Mouse (Mus musculus) heart, postnatal 0 days (tissue): Measurements from ENCODE around the gene Defb15. TPM values are rescaled to one million over a fixed set of nuclear protein-coding genes. Genes with fewer than 3 reads are reported as not detected.

ENCODE experiments used
- ATAC-seq: fragments of 200-750 bp; cut with Nextera tagmentation; 2 replicates; pipeline ENCODE4 v1.8.0; 2017; ENCODE audit warnings: low read depth, moderate number of reproducible peaks, moderate library complexity; ENCODE audit not compliant: insufficient read depth
- DNase-seq: peaks from one replicate; pipeline ENCODE4 v3.0.0-alpha.2; 2016; ENCODE audit warnings: low spot score
- H3K27ac ChIP-seq: fragments of 300-500 bp; sonication (generic); 2 replicates; pipeline ENCODE4 v1.5.1; 2014; ENCODE audit warnings: low read depth, mild to moderate bottlenecking
- H3K27me3 ChIP-seq: fragments of 300-500 bp; sonication (generic); 2 replicates; pipeline ENCODE4 v1.6.1; 2014; ENCODE audit warnings: low read length, mixed read lengths; ENCODE audit not compliant: control insufficient read depth, insufficient read depth
- H3K36me3 ChIP-seq: fragments of 300-500 bp; sonication (generic); replicated peaks from 2 replicates; pipeline ENCODE4 v1.6.1; 2014; ENCODE audit warnings: low read length, mixed read lengths; ENCODE audit not compliant: control insufficient read depth, insufficient read depth
- H3K4me1 ChIP-seq: fragments of 300-500 bp; sonication (generic); 2 replicates; pipeline ENCODE4 v1.6.1; 2014; ENCODE audit warnings: antibody characterized with exemption; ENCODE audit not compliant: control insufficient read depth, insufficient read depth
- H3K4me2 ChIP-seq: fragments of 300-500 bp; sonication (generic); 2 replicates; pipeline ENCODE4 v1.6.1; 2014; ENCODE audit warnings: low read depth, mild to moderate bottlenecking, low read length, moderate library complexity
- H3K4me3 ChIP-seq: fragments of 300-500 bp; sonication (generic); 2 replicates; pipeline ENCODE4 v1.5.1; 2014; ENCODE audit warnings: low read depth, low read length
- H3K9ac ChIP-seq: fragments of 300-500 bp; sonication (generic); replicated peaks from 2 replicates; pipeline ENCODE4 v1.6.1; 2014; ENCODE audit warnings: low read depth, low read length, mixed read lengths
- H3K9me3 ChIP-seq: fragments of 300-500 bp; sonication (generic); replicated peaks from 2 replicates; pipeline ENCODE4 v1.6.1; 2016; ENCODE audit warnings: low read length; ENCODE audit not compliant: control insufficient read depth
- CTCF ChIP-seq: IDR thresholded peaks from 2 replicates; pipeline ENCODE4 v1.5.1; 2016; ENCODE audit warnings: antibody characterized with exemption, control low read depth, low read depth
- EP300 ChIP-seq: IDR thresholded peaks from 2 replicates; pipeline ENCODE4 v1.6.1; 2016; ENCODE audit warnings: antibody characterized with exemption, low read depth
- WGBS: fragments of 180-500 bp; shearing (Covaris S2); extraction: QIAGEN DNeasy Blood & Tissue Kit; methylation state at CpG from one replicate; pipeline ENCODE4 v1.1.7; 2014; 5-methylcytosine and 5-hydroxymethylcytosine counted together
- polyA plus RNA-seq: library from polyadenylated mRNA; unstranded; fragments of >200 nt; fragmentation: Nextera tagmentation; extraction: Ambion mirVana; gene quantifications from 2 replicates; pipeline ENCODE4 v1.2.1, GENCODE M21; 2015
- total RNA-seq: library from RNA; depleted of rRNA; stranded (reverse); fragments of >200 nt; gene quantifications from 2 replicates; pipeline ENCODE4 v1.2.3, GENCODE M21; 2014; ENCODE audit warnings: low replicate concordance; rRNA removed

The Defb15 gene
- total RNA-seq = not detected in 2 replicates
- polyA plus RNA-seq = not detected in 2 replicates

DNA sequence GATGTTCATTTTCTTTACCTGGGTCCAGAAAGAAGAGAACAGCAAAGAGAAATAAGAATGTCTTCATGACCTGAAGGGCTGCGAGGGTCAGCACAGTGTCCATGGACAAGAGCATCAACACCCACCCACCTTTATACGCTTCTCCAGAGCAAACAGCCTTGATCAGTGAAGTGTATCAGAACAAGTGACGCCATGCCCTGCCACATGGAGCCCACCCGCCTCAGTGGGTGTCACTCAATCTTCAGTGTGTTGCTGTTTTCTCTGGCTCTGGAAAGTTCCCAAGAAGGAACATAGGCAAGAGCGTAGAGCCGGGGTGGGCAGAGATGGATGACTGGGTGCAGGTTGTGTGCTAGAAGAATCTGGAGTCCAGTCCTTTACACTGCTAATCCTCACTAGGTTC lies at the start of gene Defb15:
Defb15 (minus strand) TSS at position 101 of the 400 bp plus-strand sequence.
- Histone ChIP-seq H3K36me3 (no peaks in the 10 kb centered on the region), H3K4me3 (no peak within 1 kb of the TSS), H3K27me3 (no peaks in the 10 kb centered on the region), H3K9ac (no peak within 1 kb of the TSS), H3K27ac (no peak within 1 kb of the TSS), H3K4me2 (no peak within 1 kb of the TSS), H3K9me3 (no peaks in the 10 kb centered on the region), H3K4me1 (no peaks in the 10 kb centered on the region)
- WGBS = 84% methylated on average over 6 of the region's 6 CpGs
- DNase-seq = no peak
- no peak for ATAC-seq
- TF ChIP-seq CTCF = no peak
- TF ChIP-seq EP300 = no peak

DNA sequence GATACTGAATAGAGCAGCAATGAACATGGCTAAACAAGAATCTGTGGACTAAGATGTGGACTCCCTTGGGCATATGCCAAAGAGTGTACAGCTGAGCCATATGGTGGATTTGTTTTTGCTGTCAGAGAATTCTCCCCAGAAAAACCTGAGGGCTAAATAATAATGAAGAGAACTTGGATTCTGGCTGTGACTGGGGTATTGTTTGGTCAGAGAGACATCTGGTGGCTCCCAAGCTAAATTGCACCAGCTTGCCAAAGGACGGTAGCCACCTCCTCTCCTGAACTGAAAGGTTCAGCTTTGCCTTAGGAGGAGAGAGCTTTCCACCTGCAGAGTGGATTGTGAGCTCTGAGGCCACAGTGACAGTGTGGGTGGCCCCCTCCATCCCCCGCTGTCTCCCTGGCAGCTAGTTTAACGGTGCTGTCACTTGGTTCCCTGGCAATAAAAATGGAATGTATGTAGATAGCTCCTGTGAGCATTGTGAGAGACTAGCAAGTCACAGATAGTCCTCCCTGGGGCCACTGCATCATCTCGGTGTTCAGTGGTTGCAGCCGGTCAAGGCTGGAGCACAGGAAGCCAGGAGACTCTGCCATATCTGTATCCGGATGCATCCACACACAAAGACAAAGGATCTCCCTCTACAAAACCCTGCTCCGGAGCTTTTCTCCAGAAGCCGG lies 49.3 kb upstream of the Defb15 start:
- DNase-seq = no peak
- H3K4me1 ChIP-seq = no peaks in the 10 kb centered on the region
- no peaks in the 10 kb centered on the region for H3K27me3 ChIP-seq
- no peak overlapping the region for H3K4me3 ChIP-seq
- ATAC-seq = no peak
- no peak overlapping the region for H3K4me2 ChIP-seq
- 54% methylated on average over 8 of the region's 8 CpGs for WGBS
- TF ChIP-seq CTCF (peak; percentile 33), EP300 (no peak)
- H3K9me3 ChIP-seq = no peaks in the 10 kb centered on the region
- H3K27ac ChIP-seq = no peak overlapping the region
- H3K9ac ChIP-seq = no peak overlapping the region
- no peaks in the 10 kb centered on the region for H3K36me3 ChIP-seq

DNA sequence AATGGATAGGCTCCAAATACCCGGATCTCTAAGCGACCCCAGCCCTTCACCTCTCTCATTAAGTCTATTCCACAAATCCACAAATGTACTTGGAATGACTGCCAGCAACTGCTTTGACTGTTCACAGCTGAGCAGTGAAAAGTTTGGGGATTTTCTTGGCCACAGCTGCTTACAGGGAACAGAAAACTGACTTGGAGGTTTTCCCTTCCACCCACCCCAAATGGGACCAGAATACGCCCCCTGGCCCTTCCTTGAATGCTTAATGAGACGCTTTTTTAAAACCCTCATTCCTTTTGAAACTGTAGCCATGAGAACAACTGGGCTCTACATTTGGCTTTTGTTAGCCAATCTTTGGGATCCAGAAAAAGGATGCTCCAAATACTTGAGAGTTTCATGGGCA lies 45.7 kb upstream of the Defb15 start:
- Histone ChIP-seq H3K27ac (no peak overlapping the region), H3K27me3 (no peaks in the 10 kb centered on the region), H3K9ac (no peak overlapping the region), H3K9me3 (no peaks in the 10 kb centered on the region), H3K4me3 (no peak overlapping the region), H3K36me3 (no peaks in the 10 kb centered on the region), H3K4me1 (no peaks in the 10 kb centered on the region), H3K4me2 (no peak overlapping the region)
- TF ChIP-seq CTCF (no peak), EP300 (no peak)
- ATAC-seq (no peak), DNase-seq (no peak)
- 51% methylated on average over 4 of the region's 4 CpGs for WGBS

DNA sequence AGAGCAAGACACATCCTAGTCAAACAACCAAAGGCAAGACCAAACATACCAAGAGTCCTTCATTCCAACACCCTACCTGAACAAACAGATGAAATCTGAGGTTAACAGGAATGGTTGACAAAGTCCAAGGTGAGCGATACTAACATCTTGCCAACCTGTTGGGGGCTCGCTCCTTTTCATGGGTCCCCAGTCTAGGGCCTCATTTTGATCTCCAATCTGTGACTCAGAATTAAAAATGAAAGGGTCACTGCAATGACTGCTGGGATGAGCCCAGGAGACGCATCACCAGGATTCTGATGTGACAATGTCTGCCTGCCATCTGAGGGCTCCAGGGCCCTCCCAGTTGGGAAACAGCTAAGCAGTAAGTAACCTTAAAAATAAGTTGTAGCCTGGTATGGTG lies 37.0 kb upstream of the Defb15 start, which contains the start of gene Ccdc70:
Ccdc70 (plus strand) TSS at position 301 of the 400 bp plus-strand sequence.
- H3K4me3 ChIP-seq = no peak within 1 kb of the TSS
- ATAC-seq (no peak), DNase-seq (no peak)
- 81% methylated on average over 3 of the region's 3 CpGs for WGBS
- H3K27ac ChIP-seq = no peak within 1 kb of the TSS
- H3K4me1 ChIP-seq = no peaks in the 10 kb centered on the region
- H3K9me3 ChIP-seq = no peaks in the 10 kb centered on the region
- no peak for TF ChIP-seq CTCF
- no peak for TF ChIP-seq EP300
- no peaks in the 10 kb centered on the region for H3K36me3 ChIP-seq
- no peaks in the 10 kb centered on the region for H3K27me3 ChIP-seq
- no peak within 1 kb of the TSS for H3K4me2 ChIP-seq
- H3K9ac ChIP-seq = no peak within 1 kb of the TSS

DNA sequence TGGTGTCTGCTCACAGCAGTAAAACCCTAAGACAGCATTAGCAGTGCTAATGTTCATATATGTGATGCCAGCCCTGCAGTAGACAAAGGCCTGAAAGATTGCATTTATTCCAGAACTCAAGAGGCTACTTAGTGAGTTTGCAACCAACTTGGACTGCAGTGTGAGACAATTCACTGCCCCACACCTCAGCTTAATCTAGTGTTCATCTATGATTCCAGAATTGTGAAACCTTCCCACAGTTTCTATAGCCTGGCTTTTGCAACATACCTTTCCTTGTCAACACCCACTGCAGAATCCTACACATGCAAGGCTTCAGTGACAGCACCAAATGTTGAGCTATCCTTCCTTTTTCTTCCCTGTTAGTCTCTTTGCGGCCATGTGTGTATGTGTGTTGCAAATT lies 34.1 kb upstream of the Defb15 start:
- H3K4me3 ChIP-seq = no peak overlapping the region
- WGBS = 63% methylated on average over 1 of the region's 1 CpGs
- H3K9ac ChIP-seq = no peak overlapping the region
- no peaks in the 10 kb centered on the region for H3K9me3 ChIP-seq
- H3K27me3 ChIP-seq = no peaks in the 10 kb centered on the region
- ATAC-seq = no peak
- no peak overlapping the region for H3K27ac ChIP-seq
- TF ChIP-seq EP300 (no peak), CTCF (no peak)
- no peaks in the 10 kb centered on the region for H3K4me1 ChIP-seq
- no peak overlapping the region for H3K4me2 ChIP-seq
- no peak for DNase-seq
- H3K36me3 ChIP-seq = no peaks in the 10 kb centered on the region

DNA sequence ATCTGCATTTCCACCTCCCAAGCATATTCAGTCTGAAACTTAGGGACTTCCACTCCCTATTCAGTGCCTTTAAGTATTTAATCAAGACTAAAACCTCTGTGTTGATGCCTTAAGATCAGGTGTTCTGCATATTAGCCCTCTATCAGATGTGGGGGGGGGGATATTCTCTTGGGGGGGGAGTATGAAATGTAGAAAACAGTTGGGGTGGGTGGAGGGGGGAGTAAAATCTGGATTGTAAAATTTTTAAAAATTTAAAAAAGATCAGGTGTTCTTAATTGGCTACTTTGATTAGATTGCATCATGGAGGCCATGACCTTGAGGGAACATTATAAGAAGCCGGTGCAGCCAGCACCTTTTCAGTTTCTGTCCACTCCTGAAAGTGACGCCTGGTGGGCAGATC lies 25.9 kb upstream of the Defb15 start, which contains the start of gene Fam90a1a:
Fam90a1a (plus strand) TSS at position 301 of the 400 bp plus-strand sequence.
- Histone ChIP-seq H3K36me3 (no peaks in the 10 kb centered on the region), H3K9me3 (no peaks in the 10 kb centered on the region), H3K4me2 (no peak within 1 kb of the TSS), H3K27ac (no peak within 1 kb of the TSS), H3K9ac (no peak within 1 kb of the TSS), H3K4me1 (no peaks in the 10 kb centered on the region), H3K27me3 (no peaks in the 10 kb centered on the region), H3K4me3 (no peak within 1 kb of the TSS)
- WGBS = 74% methylated on average over 2 of the region's 2 CpGs
- DNase-seq = no peak
- no peak for ATAC-seq
- no peak for TF ChIP-seq CTCF
- no peak for TF ChIP-seq EP300
